ENCODE assay signal across 10 mouse cellular contexts in genomic region chr14:76009185-76009584, GRCm38 (mm10). TPM values are rescaled to one million over a fixed set of nuclear protein-coding genes. Genes with fewer than 3 reads are reported as not detected.
DNase-seq lines count a peak whose midpoint lies in the region; ATAC-seq and TF ChIP-seq lines count a peak whose summit lies in the region.
"Had no signal": no experiment of that assay in that cellular context is flagged by ENCODE, and none has a peak within 500 bp of the region (broad histone marks: within the 10 kb centered on the region; RNA-seq: fewer than 3 reads in every experiment).

No protein-coding gene starts in this region.

- no peak for TF ChIP-seq CTCF in E14TG2a.4 (conservative IDR thresholded peaks at IDR 0.05; ENCODE audit: low read length)
- TF ChIP-seq CTCF in forebrain, postnatal 0 days (IDR thresholded peaks at IDR 0.05; ENCODE audit: low read depth) = no peak

- H3K27me3 ChIP-seq in erythroblast, embryonic 14.5 days (ENCODE audit: control insufficient read depth) = no peaks in the 10 kb centered on the region
- H3K27me3 ChIP-seq in E14TG2a.4 (ENCODE audit: insufficient read depth, low read length) = peaks cover 40% of the 10 kb centered on the region
- H3K27me3 ChIP-seq in forebrain, postnatal 0 days (ENCODE audit: insufficient read depth, low read length) = no peaks in the 10 kb centered on the region

- 68% methylated on average over 5 of the region's 5 CpGs for WGBS in forebrain, postnatal 0 days
- 88% methylated on average over 5 of the region's 5 CpGs for WGBS in macrophage (ENCODE audit: missing documents)

- H3K4me3 ChIP-seq in erythroblast, embryonic 14.5 days (replicated peaks) = peak overlapping the region; percentile 93
- H3K4me3 ChIP-seq in E14TG2a.4 (replicated peaks; ENCODE audit: low read length) (peak overlapping the region; percentile 89), macrophage (ENCODE audit: inconsistent target) (peak overlapping the region; percentile 86; the same call in 1 of the 2 replicates)
- H3K4me3 ChIP-seq in forebrain, postnatal 0 days (ENCODE audit: low read depth, low read length) = no peak overlapping the region

- ATAC-seq in erythroblast, adult 5-6 weeks (replicated peaks; ENCODE audit: low FRiP score, poor library complexity, severe bottlenecking) = no peak
- ATAC-seq in forebrain, postnatal 0 days = no peak
- no peak for ATAC-seq in inflammation-experienced regulatory T-cells, adult 6 months

- peaks cover 63% of the 10 kb centered on the region for H3K79me2 ChIP-seq in macrophage (ENCODE audit: inconsistent target)

- no peak overlapping the region for H3K27ac ChIP-seq in forebrain, postnatal 0 days (ENCODE audit: low read depth, low read length)
- no peak overlapping the region for H3K27ac ChIP-seq in macrophage
- H3K27ac ChIP-seq: left cerebral cortex, adult 2 months had no signal

- peaks cover 23% of the 10 kb centered on the region for H3K36me3 ChIP-seq in erythroblast, embryonic 14.5 days (ENCODE audit: control insufficient read depth)
- H3K36me3 ChIP-seq in E14TG2a.4 (ENCODE audit: insufficient read depth, low read length) (peaks cover 9% of the 10 kb centered on the region), macrophage (ENCODE audit: inconsistent target) (no peaks in the 10 kb centered on the region)
- H3K36me3 ChIP-seq in forebrain, postnatal 0 days (ENCODE audit: insufficient read depth) = peaks cover 4% of the 10 kb centered on the region; the same call in 1 of the 2 replicates

- peaks cover 34% of the 10 kb centered on the region for H3K4me1 ChIP-seq in erythroblast, embryonic 14.5 days (ENCODE audit: control insufficient read depth)
- H3K4me1 ChIP-seq in E14TG2a.4 (replicated peaks; ENCODE audit: low read depth, low read length) = peaks cover 41% of the 10 kb centered on the region
- H3K4me1 ChIP-seq in forebrain, postnatal 0 days (ENCODE audit: insufficient read depth) = peaks cover 17% of the 10 kb centered on the region; the same call in 1 of the 2 replicates

- no peak overlapping the region for H3K9ac ChIP-seq in forebrain, postnatal 0 days

- H3K9me3 ChIP-seq in erythroblast, embryonic 14.5 days (ENCODE audit: control insufficient read depth, low read length) = no peaks in the 10 kb centered on the region
- no peaks in the 10 kb centered on the region for H3K9me3 ChIP-seq in E14TG2a.4 (ENCODE audit: low read length)
- no peaks in the 10 kb centered on the region for H3K9me3 ChIP-seq in forebrain, postnatal 0 days (ENCODE audit: low read length)

- H3K4me2 ChIP-seq in forebrain, postnatal 0 days (ENCODE audit: low read depth) = peak overlapping the region; percentile 80

- no peak for DNase-seq in forebrain, postnatal 0 days
- no peak for DNase-seq in cerebellum, adult 11 months
- DNase-seq in cerebellum, adult 11-12 months = no peak
- DNase-seq: cerebellum, adult 18-20 months had no signal

RNA-seq across cellular contexts. Expression of gene Gtf2f2, which starts 1.5 kb away (rescaled TPM):
- 0.42 and 0.58 TPM in 2 replicates for polyA plus RNA-seq in erythroblast, embryonic 14.5 days (2012)
- total RNA-seq in erythroblast, adult 5-6 weeks (2015; ENCODE audit: low replicate concordance) = 11.3 and 14.8 TPM in 2 replicates
- 1.9 and 7.8 TPM in 2 replicates for total RNA-seq in erythroblast, adult 5-6 weeks (2017; ENCODE audit: low replicate concordance)
- total RNA-seq in forebrain, postnatal 0 days (2014; rRNA removed) = 41.5 and 43.8 TPM in 2 replicates
- polyA plus RNA-seq in forebrain, postnatal 0 days (2015; fragmentation: Nextera tagmentation; extraction: Ambion mirVana) = 47.6 and 54.9 TPM in 2 replicates
- total RNA-seq in macrophage (2018; cell fraction: chromatin; rRNA removed) = 10 to 100 TPM; 10.9 to 26.2 (median 18.7) TPM
- 10 to 100 TPM; 19.3 to 26.1 (median 22.2) TPM for total RNA-seq in macrophage (2018; cell fraction: cytosol; rRNA removed)
- 10 to 100 TPM in 24 of 26 experiments, 1 to 10 TPM in 2; 8.0 to 28.9 (median 15.0) TPM for total RNA-seq in macrophage (2018; cell fraction: nucleus; rRNA removed)
- polyA plus RNA-seq in macrophage (2018) = 19.5 to 40.8 TPM (median 40.3 TPM) in 3 replicates
- 10 to 100 TPM; 41.4 to 54.9 (median 48.8) TPM for polyA plus RNA-seq in inflammation-experienced regulatory T-cells, adult 6 months (2017; shearing (Covaris generic))

RNA-seq across cellular contexts. Expression of gene Kctd4, which starts 54.4 kb away (rescaled TPM):
- not detected in 2 replicates for polyA plus RNA-seq in erythroblast, embryonic 14.5 days (2012)
- total RNA-seq in erythroblast, adult 5-6 weeks (2015; ENCODE audit: low replicate concordance) = not detected in 2 replicates
- 0.34 TPM in 1 of 2 replicates, not detected in the other for total RNA-seq in erythroblast, adult 5-6 weeks (2017; ENCODE audit: low replicate concordance)
- total RNA-seq in forebrain, postnatal 0 days (2014; rRNA removed) = 18.6 and 25.6 TPM in 2 replicates
- polyA plus RNA-seq in forebrain, postnatal 0 days (2015; fragmentation: Nextera tagmentation; extraction: Ambion mirVana) = 13.1 and 14.2 TPM in 2 replicates
- total RNA-seq in macrophage (2018; cell fraction: chromatin; rRNA removed) = under 1 TPM in 1 of 26 experiments, not detected in 25; 0.12 TPM
- not detected for total RNA-seq in macrophage (2018; cell fraction: cytosol; rRNA removed)
- not detected for total RNA-seq in macrophage (2018; cell fraction: nucleus; rRNA removed)
- not detected in 3 replicates for polyA plus RNA-seq in macrophage (2018)
- polyA plus RNA-seq in inflammation-experienced regulatory T-cells, adult 6 months (2017; shearing (Covaris generic)) = 1 to 10 TPM in 2 of 3 experiments, under 1 TPM in 1; 0.64 to 2.3 (median 1.3) TPM

Comparison
In these comparisons a context has a peak if more than half of its experiments do, and no peak if none do; other contexts are left out.
1. RNA of gene Gtf2f2, which starts 1.5 kb away (polyA plus RNA-seq): 41.4 to 54.9 TPM in inflammation-experienced regulatory T-cells, adult 6 months, 47.6 to 54.9 TPM in forebrain, postnatal 0 days and 19.5 to 40.8 TPM in macrophage; 0.42 to 0.58 TPM in erythroblast, embryonic 14.5 days; every median in the first group is over 10 times any median in the second.